Mouse (Mus musculus) embryonic facial prominence, embryonic 11.5 days (tissue): ENCODE measurements around the gene Hbb-bh1. TPM values are rescaled to one million over a fixed set of nuclear protein-coding genes. Genes with fewer than 3 reads are reported as not detected.
A peak's percentile ranks its signal among the peaks of the same experiment; 100 is the strongest.

ENCODE experiments used
- ATAC-seq: fragments of 200-750 bp; cut with Nextera tagmentation; replicated peaks from 2 replicates; pipeline ENCODE4 v1.8.0; 2017; ENCODE audit warnings: low read depth; ENCODE audit not compliant: insufficient number of reproducible peaks, low FRiP score, low TSS enrichment
- DNase-seq: peaks from one replicate; pipeline ENCODE4 v3.0.0-alpha.2; 2015; ENCODE audit warnings: low spot score
- H3K27ac ChIP-seq: fragments of 300-500 bp; sonication (generic); replicated peaks from 2 replicates; pipeline ENCODE4 v1.5.1; 2014; ENCODE audit warnings: mild to moderate bottlenecking, low read depth, low read length, control low read depth
- H3K27me3 ChIP-seq: fragments of 300-500 bp; sonication (generic); 2 replicates; pipeline ENCODE4 v1.6.1; 2014; ENCODE audit warnings: mild to moderate bottlenecking, low read length, moderate library complexity, mixed read lengths; ENCODE audit not compliant: control insufficient read depth, insufficient read depth
- H3K36me3 ChIP-seq: fragments of 300-500 bp; sonication (generic); replicated peaks from 2 replicates; pipeline ENCODE4 v1.6.1; 2014; ENCODE audit warnings: low read depth, mild to moderate bottlenecking, low read length, moderate library complexity, mixed read lengths; ENCODE audit not compliant: control insufficient read depth, insufficient read depth
- H3K4me1 ChIP-seq: fragments of 300-500 bp; sonication (generic); 2 replicates; pipeline ENCODE4 v1.6.1; 2014; ENCODE audit warnings: low read length, mixed read lengths; ENCODE audit not compliant: control insufficient read depth, insufficient read depth
- H3K4me2 ChIP-seq: fragments of 300-500 bp; sonication (generic); 2 replicates; pipeline ENCODE4 v1.6.1; 2014; ENCODE audit warnings: low read depth, mild to moderate bottlenecking, control low read depth, low read length, moderate library complexity
- H3K4me3 ChIP-seq: fragments of 300-500 bp; sonication (generic); 2 replicates; pipeline ENCODE4 v1.5.1; 2014; ENCODE audit warnings: low read depth, low read length, control low read depth
- H3K9ac ChIP-seq: fragments of 300-500 bp; sonication (generic); replicated peaks from 2 replicates; pipeline ENCODE4 v1.6.1; 2014; ENCODE audit warnings: mild to moderate bottlenecking, control low read depth, low read length
- H3K9me3 ChIP-seq: fragments of 300-500 bp; sonication (generic); replicated peaks from 2 replicates; pipeline ENCODE4 v1.6.1; 2016; ENCODE audit warnings: mild to moderate bottlenecking, low read length, inconsistent platforms, mixed read lengths; ENCODE audit not compliant: control insufficient read depth
- WGBS: fragments of 180-500 bp; shearing (Covaris S2); extraction: QIAGEN DNeasy Blood & Tissue Kit; methylation state at CpG from one replicate; pipeline ENCODE4 v1.1.7; 2014; 5-methylcytosine and 5-hydroxymethylcytosine counted together
- polyA plus RNA-seq: library from polyadenylated mRNA; unstranded; fragments of >200 nt; fragmentation: Nextera tagmentation; extraction: Ambion mirVana; gene quantifications from 2 replicates; pipeline ENCODE4 v1.2.1, GENCODE M21; 2014

The Hbb-bh1 gene
- polyA plus RNA-seq, result 2,335 TPM in 2 replicates

- no peak for ATAC-seq
- no peaks in the 10 kb centered on the region for H3K36me3 ChIP-seq
- DNase-seq, result no peak
- no peak within 1 kb of the TSS for H3K9ac ChIP-seq
- H3K27ac ChIP-seq, result no peak within 1 kb of the TSS
- 70% methylated on average over 2 of the region's 2 CpGs for WGBS
- no peak within 1 kb of the TSS for H3K4me3 ChIP-seq
- H3K27me3 ChIP-seq, result no peaks in the 10 kb centered on the region
- H3K4me2 ChIP-seq, result no peak within 1 kb of the TSS
- H3K4me1 ChIP-seq, result no peaks in the 10 kb centered on the region
- no peaks in the 10 kb centered on the region for H3K9me3 ChIP-seq
These were observed at the start of gene Hbb-bh1 for GRCm38 (mm10) chr7:103843034-103843433. Gene Hbb-bh1 (minus strand): TSS chr7:103843164.

DNA sequence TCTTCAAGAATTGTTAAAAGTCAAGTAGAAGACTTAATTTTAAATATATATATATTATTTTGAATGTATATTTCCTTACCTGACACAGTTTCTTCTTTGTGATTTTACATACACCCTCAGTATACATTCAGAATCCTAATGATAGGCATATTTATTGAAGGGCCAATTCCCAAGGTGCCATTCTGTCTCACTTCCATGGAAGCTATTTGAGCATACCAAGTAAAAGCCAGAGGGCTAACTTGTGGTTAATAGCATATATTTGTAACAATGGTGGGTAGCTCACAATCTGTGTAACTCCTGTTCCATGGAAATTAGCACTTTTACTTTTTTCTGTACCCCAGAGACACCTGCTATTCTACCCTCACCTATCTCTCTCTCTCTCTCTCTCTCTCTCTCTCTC is 43.2 kb upstream of the Hbb-bh1 start, which contains the start of gene Olfr66:
Olfr66 (minus strand) TSS at position 101 of the 400 bp plus-strand sequence.
- H3K27me3 ChIP-seq, result no peaks in the 10 kb centered on the region
- H3K27ac ChIP-seq, result no peak within 1 kb of the TSS
- ATAC-seq (no peak), DNase-seq (no peak)
- no peaks in the 10 kb centered on the region for H3K4me1 ChIP-seq
- no peaks in the 10 kb centered on the region for H3K9me3 ChIP-seq
- no peak within 1 kb of the TSS for H3K4me2 ChIP-seq
- no peak within 1 kb of the TSS for H3K9ac ChIP-seq
- no peak within 1 kb of the TSS for H3K4me3 ChIP-seq
- H3K36me3 ChIP-seq, result no peaks in the 10 kb centered on the region

DNA sequence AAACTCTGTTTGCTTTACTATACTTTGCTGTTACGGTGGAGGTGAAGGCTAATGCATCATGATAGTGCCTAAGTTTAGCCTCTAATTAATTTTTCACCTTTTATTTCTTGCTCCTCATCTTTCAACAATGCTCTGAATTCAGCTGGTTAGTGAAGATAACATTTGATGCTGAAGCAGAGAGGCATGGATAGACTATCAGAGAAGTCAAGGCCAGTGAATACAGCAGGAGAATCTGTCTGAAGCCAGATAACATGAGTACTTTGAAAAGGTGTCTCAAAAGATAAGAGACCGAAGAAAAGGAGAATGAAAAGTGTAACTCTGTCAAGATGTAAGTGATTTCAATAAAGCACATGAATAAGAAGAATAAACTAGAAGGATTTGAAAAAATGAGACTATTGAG is 34.1 kb upstream of the Hbb-bh1 start:
- no peaks in the 10 kb centered on the region for H3K9me3 ChIP-seq
- no peak overlapping the region for H3K4me2 ChIP-seq
- no peak overlapping the region for H3K9ac ChIP-seq
- H3K27ac ChIP-seq, result no peak overlapping the region
- H3K27me3 ChIP-seq, result no peaks in the 10 kb centered on the region
- 84% methylated on average over 2 of the region's 2 CpGs for WGBS
- DNase-seq, result no peak
- no peak for ATAC-seq
- H3K36me3 ChIP-seq, result no peaks in the 10 kb centered on the region
- no peak overlapping the region for H3K4me3 ChIP-seq
- H3K4me1 ChIP-seq, result no peaks in the 10 kb centered on the region

DNA sequence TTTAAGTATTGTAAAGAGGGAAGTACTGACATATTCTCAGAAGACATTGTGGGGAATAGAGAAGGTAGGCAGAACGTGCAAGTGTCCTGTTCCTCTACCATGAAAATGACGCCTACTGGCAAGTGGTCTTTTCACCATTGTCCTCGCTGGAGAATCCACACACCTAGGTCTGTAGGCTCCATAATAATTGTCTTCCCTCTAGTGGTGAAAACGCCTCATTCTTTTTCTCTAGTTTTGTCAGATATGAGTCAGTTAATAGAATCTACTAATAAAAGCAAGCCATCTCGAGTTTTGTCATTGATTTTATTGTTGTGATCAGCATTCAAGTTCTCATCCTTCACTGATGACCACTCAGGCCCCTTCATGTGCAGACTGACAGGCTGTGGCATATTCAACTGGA is 31.5 kb upstream of the Hbb-bh1 start:
- 54% methylated on average over 5 of the region's 5 CpGs for WGBS
- Histone ChIP-seq H3K9ac (no peak overlapping the region), H3K4me2 (no peak overlapping the region), H3K27me3 (no peaks in the 10 kb centered on the region), H3K4me3 (no peak overlapping the region), H3K9me3 (no peaks in the 10 kb centered on the region), H3K4me1 (no peaks in the 10 kb centered on the region), H3K27ac (no peak overlapping the region), H3K36me3 (no peaks in the 10 kb centered on the region)
- DNase-seq (no peak), ATAC-seq (no peak)

DNA sequence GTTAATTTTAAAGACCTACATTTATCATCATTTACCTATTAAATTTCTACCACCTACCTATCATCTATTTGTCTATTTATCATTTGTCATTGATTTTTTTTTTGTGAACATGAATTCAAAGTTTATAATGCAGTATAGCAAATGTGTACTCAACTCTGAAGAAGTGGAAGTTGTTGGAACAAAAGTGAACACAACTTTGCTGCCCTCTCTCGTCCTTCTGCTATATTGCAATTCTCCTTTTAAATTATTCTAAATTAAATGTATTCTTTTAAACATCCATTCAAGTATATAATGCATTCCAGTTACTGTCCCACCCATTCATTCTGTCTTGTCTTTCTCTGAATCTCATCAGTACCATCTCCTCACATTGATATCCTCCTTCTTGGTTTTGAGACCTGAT is 30.1 kb upstream of the Hbb-bh1 start:
- Histone ChIP-seq H3K4me1 (no peaks in the 10 kb centered on the region), H3K4me3 (no peak overlapping the region), H3K4me2 (no peak overlapping the region), H3K27me3 (no peaks in the 10 kb centered on the region), H3K27ac (no peak overlapping the region), H3K36me3 (no peaks in the 10 kb centered on the region), H3K9ac (no peak overlapping the region), H3K9me3 (no peaks in the 10 kb centered on the region)
- ATAC-seq (no peak), DNase-seq (peak; percentile 43)
- 8% methylated on average over 1 of the region's 1 CpGs for WGBS

- Histone ChIP-seq H3K27ac (no peak overlapping the region), H3K4me3 (no peak overlapping the region), H3K27me3 (no peaks in the 10 kb centered on the region), H3K4me2 (no peak overlapping the region), H3K9me3 (no peaks in the 10 kb centered on the region), H3K9ac (no peak overlapping the region), H3K4me1 (no peaks in the 10 kb centered on the region), H3K36me3 (no peaks in the 10 kb centered on the region)
- ATAC-seq, result no peak; the same call in 1 of the 2 replicates
- DNase-seq, result no peak
These were observed 27.7 kb upstream of the Hbb-bh1 start for GRCm38 (mm10) chr7:103870667-103871066.

DNA sequence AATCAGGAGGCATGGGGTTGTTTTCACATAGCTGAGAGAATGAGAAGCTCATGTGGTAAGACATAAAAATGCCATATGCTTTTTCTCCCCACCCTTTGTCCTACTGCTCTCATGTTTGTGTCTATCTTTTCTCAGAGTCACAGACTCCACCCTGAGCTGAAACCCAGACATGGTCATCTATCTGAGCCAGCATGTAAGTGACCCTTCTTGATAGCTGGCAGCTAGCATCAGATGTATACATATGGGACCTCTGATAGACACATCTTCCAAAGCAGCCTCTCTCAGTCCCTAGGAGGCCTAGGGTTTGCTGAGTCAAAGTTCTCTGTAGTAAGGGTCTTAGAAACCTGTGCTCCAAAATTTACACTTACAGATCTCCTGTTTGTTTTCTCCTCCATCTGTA is 22.8 kb upstream of the Hbb-bh1 start:
- Histone ChIP-seq H3K9ac (no peak overlapping the region), H3K27me3 (no peaks in the 10 kb centered on the region), H3K4me2 (no peak overlapping the region), H3K4me1 (no peaks in the 10 kb centered on the region), H3K27ac (no peak overlapping the region), H3K4me3 (no peak overlapping the region), H3K36me3 (no peaks in the 10 kb centered on the region), H3K9me3 (no peaks in the 10 kb centered on the region)
- no peak for DNase-seq
- ATAC-seq, result no peak

DNA sequence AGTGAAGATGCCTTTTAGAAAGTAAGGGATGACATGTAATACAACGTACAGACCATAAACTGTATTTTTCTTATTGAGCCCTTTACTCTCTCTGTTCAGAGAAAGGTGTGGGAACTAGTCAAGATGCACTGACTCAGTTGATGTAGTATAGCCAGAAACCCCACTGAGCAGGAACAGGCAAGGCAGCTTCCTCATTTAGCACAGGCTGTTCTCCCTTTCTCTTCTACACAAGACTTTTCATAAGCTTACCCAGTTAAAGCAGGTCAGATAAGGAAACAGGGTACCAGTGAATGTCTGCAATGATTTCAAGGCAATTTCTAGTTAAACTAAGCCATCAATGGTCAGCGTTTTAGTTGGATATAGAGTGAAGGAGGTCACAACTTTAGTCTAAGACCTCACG is 18.6 kb upstream of the Hbb-bh1 start:
- no peaks in the 10 kb centered on the region for H3K36me3 ChIP-seq
- H3K4me1 ChIP-seq, result no peaks in the 10 kb centered on the region
- H3K9me3 ChIP-seq, result no peaks in the 10 kb centered on the region
- no peak overlapping the region for H3K27ac ChIP-seq
- no peaks in the 10 kb centered on the region for H3K27me3 ChIP-seq
- H3K4me3 ChIP-seq, result no peak overlapping the region
- no peak overlapping the region for H3K4me2 ChIP-seq
- ATAC-seq, result no peak
- no peak for DNase-seq
- 84% methylated on average over 3 of the region's 3 CpGs for WGBS
- H3K9ac ChIP-seq, result no peak overlapping the region
